Mouse (Mus musculus): ENCODE measurements around the gene Pus10. TPM values are rescaled to one million over a fixed set of nuclear protein-coding genes. Genes with fewer than 3 reads are reported as not detected.

The Pus10 gene
- polyA plus RNA-seq, 1 experiment from 2014 or later = 19.3 TPM

DNA sequence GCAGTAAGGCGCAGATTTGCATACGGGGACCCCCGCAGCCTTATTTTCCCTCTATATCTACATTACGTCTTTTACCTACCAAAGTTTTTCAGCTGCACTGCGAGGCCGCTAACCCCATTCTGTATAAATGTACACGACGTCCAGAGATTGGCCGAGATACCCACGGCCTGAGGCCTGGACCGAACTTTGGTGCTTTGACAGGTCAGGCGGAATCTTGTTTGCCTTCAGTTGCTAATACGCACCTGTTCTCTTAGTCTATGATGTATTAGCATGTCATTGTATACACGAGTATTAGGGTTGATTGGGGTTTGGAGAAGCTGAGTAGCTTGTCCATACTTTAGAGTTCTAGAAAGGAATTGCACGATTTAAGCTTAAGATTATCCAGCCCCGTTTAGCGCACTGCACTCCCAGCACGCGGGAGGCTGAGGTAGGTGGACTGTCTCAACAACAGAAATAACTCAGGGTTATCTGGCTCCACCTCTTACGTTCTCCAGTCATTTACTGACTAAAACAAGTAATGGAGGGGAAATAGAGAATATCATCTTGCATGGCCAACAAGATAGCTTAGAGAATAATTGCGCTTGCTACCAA is 106.1 kb downstream of the Pus10 start:
- DNase-seq (ENCODE audit: low spot score) = no peak
- Histone ChIP-seq H3K4me2 (replicated peaks; ENCODE audit: low read depth, low read length) (peak overlapping the region; percentile 77), H3K4me3 (ENCODE audit: low read depth, low read length) (peak overlapping the region; percentile 72), H3K9me3 (ENCODE audit: control insufficient read depth, low read length) (no peaks in the 10 kb centered on the region), H3K4me1 (replicated peaks; ENCODE audit: control insufficient read depth, insufficient read depth, low read length) (no peaks in the 10 kb centered on the region), H3K9ac (ENCODE audit: low read depth, low read length) (peak overlapping the region; percentile 65), H3K27ac (ENCODE audit: low read depth, low read length) (peak overlapping the region; percentile 87; the same call in 1 of the 2 replicates), H3K36me3 (ENCODE audit: control insufficient read depth, insufficient read depth, low read length) (no peaks in the 10 kb centered on the region), H3K27me3 (ENCODE audit: control insufficient read depth, insufficient read depth, low read length) (no peaks in the 10 kb centered on the region)
- WGBS = 6% methylated on average over 21 of the region's 21 CpGs
- no peak; the same call in 1 of the 2 replicates for ATAC-seq (ENCODE audit: low FRiP score)

DNA sequence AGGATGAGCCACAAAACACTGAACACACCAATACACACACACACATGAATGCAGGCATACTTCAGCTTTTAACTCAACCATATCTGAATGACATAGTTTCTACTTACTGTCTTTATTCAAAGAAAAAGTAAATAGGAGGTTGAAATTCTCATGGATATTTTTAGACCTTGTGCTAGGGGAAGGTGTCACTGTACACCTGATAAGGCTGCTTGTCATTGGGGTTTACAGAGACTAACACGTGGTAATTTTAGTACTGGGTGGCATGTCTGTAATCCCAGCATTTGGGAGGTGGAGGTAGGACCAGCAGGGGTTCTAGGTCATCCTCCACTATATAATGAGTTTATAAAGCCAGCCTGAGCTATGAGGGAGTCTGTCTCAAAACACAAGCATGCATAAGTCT is 107.0 kb downstream of the Pus10 start:
- Histone ChIP-seq H3K4me1 (replicated peaks; ENCODE audit: control insufficient read depth, insufficient read depth, low read length) (no peaks in the 10 kb centered on the region), H3K9ac (ENCODE audit: low read depth, low read length) (no peak overlapping the region), H3K4me3 (ENCODE audit: low read depth, low read length) (no peak overlapping the region), H3K27me3 (ENCODE audit: control insufficient read depth, insufficient read depth, low read length) (no peaks in the 10 kb centered on the region), H3K27ac (ENCODE audit: low read depth, low read length) (no peak overlapping the region), H3K4me2 (replicated peaks; ENCODE audit: low read depth, low read length) (no peak overlapping the region), H3K9me3 (ENCODE audit: control insufficient read depth, low read length) (no peaks in the 10 kb centered on the region), H3K36me3 (ENCODE audit: control insufficient read depth, insufficient read depth, low read length) (no peaks in the 10 kb centered on the region)
- ATAC-seq (ENCODE audit: low FRiP score) (no peak), DNase-seq (ENCODE audit: low spot score) (no peak)
- WGBS = 32% methylated on average over 1 of the region's 1 CpGs

DNA sequence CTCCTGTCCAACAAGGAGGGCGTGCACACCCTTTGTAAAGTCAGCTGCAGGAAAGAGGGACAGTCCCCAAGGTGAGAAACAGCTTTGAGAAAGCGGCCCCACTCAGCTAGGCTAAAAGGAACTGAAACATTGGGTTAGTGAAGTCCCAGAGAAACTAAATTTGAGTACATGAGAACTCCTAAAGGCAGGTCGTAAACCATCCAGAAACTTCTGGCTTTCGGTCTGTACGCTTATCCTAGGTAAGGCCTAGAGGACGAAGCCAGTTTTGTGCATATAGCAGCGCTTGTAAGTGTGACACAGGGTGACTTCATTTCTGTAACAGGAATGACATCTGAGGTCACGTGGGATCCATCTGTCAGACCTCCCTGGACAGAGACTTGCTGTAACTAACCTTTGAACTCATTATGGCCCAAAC is 113.3 kb downstream of the Pus10 start:
- Histone ChIP-seq H3K4me2 (replicated peaks; ENCODE audit: low read depth, low read length) (no peak overlapping the region), H3K4me3 (ENCODE audit: low read depth, low read length) (no peak overlapping the region), H3K9me3 (ENCODE audit: control insufficient read depth, low read length) (no peaks in the 10 kb centered on the region), H3K36me3 (ENCODE audit: control insufficient read depth, insufficient read depth, low read length) (no peaks in the 10 kb centered on the region), H3K4me1 (replicated peaks; ENCODE audit: control insufficient read depth, insufficient read depth, low read length) (no peaks in the 10 kb centered on the region), H3K9ac (ENCODE audit: low read depth, low read length) (no peak overlapping the region), H3K27ac (ENCODE audit: low read depth, low read length) (no peak overlapping the region), H3K27me3 (ENCODE audit: control insufficient read depth, insufficient read depth, low read length) (no peaks in the 10 kb centered on the region)
- WGBS = 89% methylated on average over 8 of the region's 8 CpGs
- ATAC-seq (ENCODE audit: low FRiP score) (no peak), DNase-seq (ENCODE audit: low spot score) (no peak)

GRCm38 (mm10) chr11:23782038-23782437 is 116.6 kb downstream of the Pus10 start:
- Histone ChIP-seq H3K4me2 (replicated peaks; ENCODE audit: low read depth, low read length) (no peak overlapping the region), H3K27ac (ENCODE audit: low read depth, low read length) (no peak overlapping the region), H3K4me1 (replicated peaks; ENCODE audit: control insufficient read depth, insufficient read depth, low read length) (no peaks in the 10 kb centered on the region), H3K36me3 (ENCODE audit: control insufficient read depth, insufficient read depth, low read length) (no peaks in the 10 kb centered on the region), H3K27me3 (ENCODE audit: control insufficient read depth, insufficient read depth, low read length) (no peaks in the 10 kb centered on the region), H3K9ac (ENCODE audit: low read depth, low read length) (no peak overlapping the region), H3K4me3 (ENCODE audit: low read depth, low read length) (no peak overlapping the region), H3K9me3 (ENCODE audit: control insufficient read depth, low read length) (no peaks in the 10 kb centered on the region)
- DNase-seq (ENCODE audit: low spot score) = no peak
- WGBS = 75% methylated on average over 3 of the region's 3 CpGs
- ATAC-seq (ENCODE audit: low FRiP score) = no peak

Other genes starting within 250 kb of the Pus10 start
- 165 and 169 TPM in 2 replicates for gene Ahsa2, start 167.6 kb upstream of the Pus10 start, polyA plus RNA-seq (2014; fragmentation: Nextera tagmentation; extraction: Ambion mirVana)
- 0.17 TPM in 1 of 2 replicates, not detected in the other for gene 1700093K21Rik, start 144.5 kb upstream of the Pus10 start, polyA plus RNA-seq (2014; fragmentation: Nextera tagmentation; extraction: Ambion mirVana)
- 74.3 and 82.2 TPM in 2 replicates for gene 0610010F05Rik, start 32.0 kb upstream of the Pus10 start, polyA plus RNA-seq (2014; fragmentation: Nextera tagmentation; extraction: Ambion mirVana)
- 42.2 and 49.6 TPM in 2 replicates for gene Pex13, start 285 bp downstream of the Pus10 start, polyA plus RNA-seq (2014; fragmentation: Nextera tagmentation; extraction: Ambion mirVana)
- gene Rel, start 105.3 kb downstream of the Pus10 start, polyA plus RNA-seq (2014; fragmentation: Nextera tagmentation; extraction: Ambion mirVana) = 0.54 and 0.80 TPM in 2 replicates
- 26.7 and 31.1 TPM in 2 replicates for gene Papolg, start 229.6 kb downstream of the Pus10 start, polyA plus RNA-seq (2014; fragmentation: Nextera tagmentation; extraction: Ambion mirVana)